Mouse (Mus musculus) yolk sac, embryonic 10.5 days (tissue): Measurements from ENCODE around the gene Slc17a7.
"Not testable (repeated sequence)": the region's sequence is repeated elsewhere in the genome, so short reads cannot be mapped to it uniquely, and the experiment has no call there.

Experiments
- DNase-seq: peaks from one replicate; pipeline ENCODE4 v3.0.0-alpha.2; 2017; ENCODE audit warnings: low spot score

The Slc17a7 gene

GRCm38 (mm10) chr7:45154993-45155514 lies 8.7 kb upstream of the Slc17a7 start:
- no peak for DNase-seq

DNA sequence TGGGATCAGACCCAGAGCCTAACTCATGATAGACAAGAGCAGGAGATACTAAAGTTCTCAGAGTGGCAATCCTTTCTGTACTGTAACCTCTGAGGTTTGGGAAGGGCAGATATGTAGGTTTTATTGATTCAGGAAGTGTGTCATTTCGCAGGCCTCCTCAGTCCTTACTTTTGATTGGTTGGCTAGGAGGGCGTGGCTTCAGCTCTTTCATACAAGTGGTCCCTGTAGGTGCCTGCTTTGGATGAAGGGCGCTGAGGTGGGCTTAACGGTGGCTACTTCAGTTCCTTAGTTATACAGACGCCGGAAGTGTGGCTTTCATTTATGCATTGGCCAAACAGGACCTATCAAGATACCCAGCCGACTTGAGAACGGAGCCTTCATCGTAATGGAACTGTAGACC lies 8.2 kb upstream of the Slc17a7 start:
- no peak for DNase-seq

DNA sequence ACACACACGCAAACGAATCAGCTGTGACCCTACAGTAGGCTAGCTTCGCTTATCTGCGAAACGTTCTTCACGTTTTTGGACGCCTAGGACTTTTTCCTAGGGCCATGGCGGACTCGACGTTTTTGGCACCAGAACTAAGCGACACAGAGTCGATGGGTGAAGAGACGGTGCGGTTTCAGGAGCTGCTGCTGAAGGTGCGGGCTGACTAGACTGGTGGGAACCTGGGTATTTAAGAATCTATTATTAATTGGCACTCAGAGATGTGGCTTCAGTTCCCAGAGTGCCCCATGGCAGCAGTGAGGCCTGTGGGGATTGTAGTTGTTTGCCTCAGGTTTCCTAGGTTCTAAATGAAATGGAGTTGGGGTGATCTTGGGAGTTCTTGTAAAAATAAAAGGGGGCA lies 7.5 kb upstream of the Slc17a7 start:
- DNase-seq: no peak

GRCm38 (mm10) chr7:45157459-45157858 lies 6.3 kb upstream of the Slc17a7 start:
- DNase-seq: no peak

GRCm38 (mm10) chr7:45158991-45159390 lies 4.8 kb upstream of the Slc17a7 start:
- DNase-seq: no peak

- DNase-seq: no peak
Observed at GRCm38 (mm10) chr7:45160316-45160800, 3.4 kb upstream of the Slc17a7 start.

GRCm38 (mm10) chr7:45160866-45161265 lies 2.9 kb upstream of the Slc17a7 start:
- no peak for DNase-seq

GRCm38 (mm10) chr7:45161612-45162473 lies 1.9 kb upstream of the Slc17a7 start:
- DNase-seq: peak; percentile 89

DNA sequence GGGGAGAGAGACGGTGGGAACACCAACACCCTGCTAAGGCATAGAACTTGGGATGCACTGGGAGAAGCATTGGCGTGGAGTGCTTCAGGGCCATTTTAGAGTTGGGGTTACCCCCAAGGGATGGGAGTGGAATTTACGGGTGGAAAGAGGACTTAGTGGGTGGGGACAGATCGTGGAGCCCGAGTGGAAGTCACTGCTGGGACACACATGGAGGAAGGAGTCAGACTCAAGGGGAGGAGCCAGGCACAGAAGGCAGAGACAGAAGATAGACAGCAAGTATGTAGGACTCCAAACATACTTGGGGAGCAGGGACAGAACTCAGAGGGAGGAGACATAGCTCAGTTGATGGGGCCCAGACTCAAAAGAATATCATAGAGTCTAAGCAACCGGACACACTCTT lies 1.2 kb upstream of the Slc17a7 start:
- DNase-seq: no peak

DNA sequence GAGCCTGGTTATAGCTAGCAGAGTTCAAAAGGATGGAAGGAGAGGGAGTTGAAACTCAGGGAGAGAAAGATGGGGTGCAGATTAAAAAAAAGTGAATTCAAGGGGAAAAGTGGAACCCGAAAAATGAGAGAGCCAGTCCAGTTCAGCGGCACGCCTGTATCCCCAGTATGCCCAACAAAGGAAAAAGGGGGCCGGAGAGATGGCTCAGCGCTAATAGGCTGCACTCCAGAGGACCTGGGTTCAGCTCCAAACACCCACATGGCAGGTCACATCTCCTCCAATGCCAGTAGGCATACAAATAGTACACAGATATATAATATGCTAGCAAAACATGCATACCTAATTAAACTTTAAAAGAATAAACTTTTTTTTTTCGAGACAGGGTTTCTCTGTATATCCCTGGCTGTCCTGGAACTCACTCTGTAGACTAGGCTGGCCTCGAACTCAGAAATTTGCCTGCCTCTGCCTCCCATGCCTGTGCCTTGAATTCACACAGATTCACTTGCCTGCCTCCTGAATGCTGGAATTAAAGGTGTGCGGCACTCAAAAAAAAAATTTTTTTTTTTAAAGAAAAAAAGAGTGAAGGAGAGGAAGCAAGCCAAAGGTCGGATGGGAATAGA lies 643 bp upstream of the Slc17a7 start:
- DNase-seq: no peak

- no peak for DNase-seq
Observed at GRCm38 (mm10) chr7:45164833-45165232, 1.1 kb downstream of the Slc17a7 start.

DNA sequence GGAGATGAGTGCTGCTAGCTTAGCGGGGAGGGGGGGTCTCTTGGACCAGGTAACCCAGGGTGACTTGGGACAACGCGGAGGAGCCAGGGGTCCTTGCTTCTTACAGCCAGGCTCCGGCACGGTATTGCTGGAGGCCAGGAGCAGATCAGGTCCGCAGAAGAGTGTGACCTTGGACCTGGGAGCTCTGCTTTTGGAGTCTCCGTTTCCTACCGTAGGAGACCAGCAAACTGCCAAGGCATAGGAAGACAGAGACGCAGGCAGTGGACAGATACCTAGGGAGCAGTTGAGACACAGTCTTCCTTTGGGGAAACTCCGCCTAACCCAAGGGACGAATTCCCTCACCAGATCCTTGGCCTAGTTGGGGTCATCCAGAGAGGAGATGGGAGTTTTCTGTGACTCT lies 2.0 kb downstream of the Slc17a7 start:
- DNase-seq: no peak

GRCm38 (mm10) chr7:45166950-45167401 lies 3.2 kb downstream of the Slc17a7 start:
- DNase-seq: no peak

DNA sequence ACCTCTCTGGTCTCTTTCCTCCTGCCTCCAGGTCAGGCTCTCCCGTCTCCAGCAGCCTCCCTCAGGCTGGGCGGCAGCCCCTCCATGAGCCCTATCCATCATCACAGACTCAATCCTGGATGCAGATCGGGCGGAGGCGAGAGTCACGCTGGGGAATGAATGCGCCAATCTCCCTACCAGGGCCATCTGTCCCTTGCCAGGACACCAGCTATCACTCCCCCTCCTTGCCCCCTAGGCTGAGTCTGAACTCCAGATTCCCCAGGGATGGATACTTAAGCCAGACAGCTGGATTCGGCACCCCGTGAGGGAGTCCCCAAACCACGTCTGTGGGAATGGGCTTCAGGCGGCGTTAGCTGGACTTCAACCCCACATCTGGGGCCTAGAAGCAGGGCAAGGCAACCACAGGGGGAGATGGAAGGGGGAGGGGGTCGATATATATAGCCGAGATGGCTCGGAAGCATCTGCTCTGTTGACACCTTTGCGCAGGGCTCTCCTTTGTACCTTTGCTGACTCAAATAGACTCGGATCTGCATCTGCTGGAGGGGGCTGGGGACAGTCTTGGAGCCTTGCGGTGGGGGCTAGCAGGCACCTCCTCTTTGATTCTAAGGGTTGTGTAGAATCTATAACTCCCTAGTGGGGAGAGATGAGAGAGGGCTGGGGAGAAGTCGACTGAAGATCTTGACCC lies 4.2 kb downstream of the Slc17a7 start:
- no peak for DNase-seq

GRCm38 (mm10) chr7:45168656-45169055 lies 4.9 kb downstream of the Slc17a7 start:
- no peak for DNase-seq

GRCm38 (mm10) chr7:45169495-45169894 lies 5.7 kb downstream of the Slc17a7 start:
- DNase-seq: no peak

GRCm38 (mm10) chr7:45172974-45173373 lies 9.2 kb downstream of the Slc17a7 start:
- no peak for DNase-seq

- not testable (repeated sequence) for DNase-seq
Observed at GRCm38 (mm10) chr7:45173772-45174171, 10.0 kb downstream of the Slc17a7 start.

DNA sequence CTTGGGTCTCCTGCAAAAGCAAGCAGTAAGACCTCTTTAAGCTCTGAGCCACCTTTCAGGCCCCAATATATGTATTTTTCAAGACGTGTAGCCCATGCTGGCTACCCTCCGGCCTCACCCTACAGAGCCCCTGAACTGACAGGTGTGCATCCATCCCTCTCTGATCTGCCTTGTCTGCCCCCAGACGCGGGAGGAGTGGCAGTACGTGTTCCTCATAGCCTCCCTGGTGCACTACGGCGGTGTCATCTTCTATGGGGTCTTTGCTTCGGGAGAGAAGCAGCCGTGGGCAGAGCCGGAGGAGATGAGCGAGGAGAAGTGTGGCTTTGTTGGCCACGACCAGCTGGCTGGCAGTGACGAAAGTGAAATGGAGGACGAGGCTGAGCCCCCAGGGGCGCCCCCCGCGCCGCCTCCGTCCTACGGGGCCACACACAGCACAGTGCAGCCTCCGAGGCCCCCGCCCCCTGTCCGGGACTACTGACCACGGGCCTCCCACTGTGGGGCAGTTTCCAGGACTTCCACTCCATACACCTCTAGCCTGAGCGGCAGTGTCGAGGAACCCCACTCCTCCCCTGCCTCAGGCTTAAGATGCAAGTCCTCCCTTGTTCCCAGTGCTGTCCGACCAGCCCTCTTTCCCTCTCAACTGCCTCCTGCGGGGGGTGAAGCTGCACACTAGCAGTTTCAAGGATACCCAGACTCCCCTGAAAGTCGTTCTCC lies 11.0 kb downstream of the Slc17a7 start:
- no peak for DNase-seq

DNA sequence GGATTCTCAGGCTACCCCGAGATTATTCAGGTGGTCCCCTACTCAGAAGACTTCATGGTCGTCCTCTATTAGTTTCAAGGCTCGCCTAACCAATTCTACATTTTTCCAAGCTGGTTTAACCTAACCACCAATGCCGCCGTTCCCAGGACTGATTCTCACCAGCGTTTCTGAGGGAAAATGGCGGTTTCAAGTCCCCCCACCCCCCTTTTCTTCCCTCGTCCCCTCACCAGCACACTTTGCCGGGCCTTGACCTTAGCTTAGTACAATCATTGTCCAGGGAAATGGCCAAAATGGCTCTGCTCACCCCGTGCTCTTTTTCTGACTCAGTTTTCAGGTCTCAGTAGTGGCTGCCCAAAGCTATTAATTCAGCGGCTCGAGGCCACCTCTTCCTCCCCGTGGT lies 11.6 kb downstream of the Slc17a7 start:
- no peak for DNase-seq

GRCm38 (mm10) chr7:45175929-45176328 lies 12.2 kb downstream of the Slc17a7 start:
- no peak for DNase-seq

DNA sequence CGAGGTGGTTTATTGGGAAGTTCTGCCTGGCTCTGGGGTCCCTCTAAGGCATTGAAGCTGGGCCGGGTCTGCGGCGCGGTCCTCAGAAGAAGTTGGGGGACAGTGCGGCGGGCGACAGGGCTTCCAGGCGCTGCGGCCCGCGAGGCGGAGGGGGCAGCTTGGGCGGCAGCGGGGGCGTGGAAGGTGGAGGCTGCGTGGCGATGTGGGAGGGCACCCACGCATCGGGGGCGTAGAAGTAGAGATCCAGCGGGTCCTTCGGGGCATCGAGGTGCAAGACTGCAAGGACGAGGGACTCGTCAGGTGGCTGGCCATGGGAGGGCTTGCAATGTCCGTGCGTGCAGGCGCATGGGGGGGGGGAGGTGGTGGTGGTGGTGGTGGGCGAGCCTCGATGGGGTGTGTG lies 12.6 kb downstream of the Slc17a7 start:
- no peak for DNase-seq
